Mouse (Mus musculus) hindbrain, embryonic 16.5 days (tissue): ENCODE measurements around the gene H2afy. TPM values are rescaled to one million over a fixed set of nuclear protein-coding genes. Genes with fewer than 3 reads are reported as not detected.

Source experiments
- ATAC-seq: fragments of 200-750 bp; cut with Nextera tagmentation; 2 replicates; pipeline ENCODE4 v1.8.0; 2017; ENCODE audit warnings: moderate TSS enrichment, moderate library complexity
- H3K27ac ChIP-seq: fragments of 300-500 bp; sonication (generic); 2 replicates; pipeline ENCODE4 v1.5.1; 2014; ENCODE audit warnings: low read depth, mild to moderate bottlenecking, control low read depth, low read length, moderate library complexity
- H3K27me3 ChIP-seq: fragments of 300-500 bp; sonication (generic); replicated peaks from 2 replicates; pipeline ENCODE4 v1.6.1; 2014; ENCODE audit warnings: low read length; ENCODE audit not compliant: control insufficient read depth, insufficient read depth
- H3K36me3 ChIP-seq: fragments of 300-500 bp; sonication (generic); 2 replicates; pipeline ENCODE4 v1.6.1; 2014; ENCODE audit warnings: mild to moderate bottlenecking, low read length, moderate library complexity, mixed read lengths; ENCODE audit not compliant: control insufficient read depth, insufficient read depth
- H3K4me1 ChIP-seq: fragments of 300-500 bp; sonication (generic); 2 replicates; pipeline ENCODE4 v1.6.1; 2014; ENCODE audit warnings: low read depth, low read length; ENCODE audit not compliant: control insufficient read depth, insufficient read depth
- H3K4me2 ChIP-seq: fragments of 300-500 bp; sonication (generic); 2 replicates; pipeline ENCODE4 v1.6.1; 2014; ENCODE audit warnings: mild to moderate bottlenecking, low read length, control low read depth, moderate library complexity
- H3K4me3 ChIP-seq: fragments of 300-500 bp; sonication (generic); 2 replicates; pipeline ENCODE4 v1.5.1; 2014; ENCODE audit warnings: mild to moderate bottlenecking, low read length, control low read depth, moderate library complexity
- H3K9ac ChIP-seq: fragments of 300-500 bp; sonication (generic); 2 replicates; pipeline ENCODE4 v1.6.1; 2014; ENCODE audit warnings: low read depth, mild to moderate bottlenecking, control low read depth, low read length, moderate library complexity
- H3K9me3 ChIP-seq: fragments of 300-500 bp; sonication (generic); 2 replicates; pipeline ENCODE4 v1.6.1; 2014; ENCODE audit warnings: mild to moderate bottlenecking, low read length, moderate library complexity; ENCODE audit not compliant: control insufficient read depth
- WGBS: fragments of 180-500 bp; shearing (Covaris S2); extraction: QIAGEN DNeasy Blood & Tissue Kit; methylation state at CpG from one replicate; pipeline ENCODE4 v1.1.7; 2014; 5-methylcytosine and 5-hydroxymethylcytosine counted together
- polyA plus RNA-seq: library from polyadenylated mRNA; unstranded; fragments of >200 nt; fragmentation: Nextera tagmentation; extraction: Ambion mirVana; gene quantifications from 2 replicates; pipeline ENCODE4 v1.2.1, GENCODE M21; 2015

H2afy gene
- polyA plus RNA-seq, 1 experiment from 2014 or later = 239 TPM

- H3K4me1 ChIP-seq = peaks cover 8% of the 10 kb centered on the region
- no peaks in the 10 kb centered on the region for H3K27me3 ChIP-seq
- H3K4me3 ChIP-seq = no peak overlapping the region
- no peaks in the 10 kb centered on the region for H3K9me3 ChIP-seq
- no peaks in the 10 kb centered on the region for H3K36me3 ChIP-seq
- H3K27ac ChIP-seq = no peak overlapping the region
- no peak overlapping the region for H3K4me2 ChIP-seq
- ATAC-seq = peak; percentile 57; the same call in 1 of the 2 replicates
- WGBS = 29% methylated on average over 10 of the region's 14 CpGs
- H3K9ac ChIP-seq = no peak overlapping the region
These were observed 31.6 kb upstream of the H2afy start for GRCm38 (mm10) chr13:56167446-56168402.

DNA sequence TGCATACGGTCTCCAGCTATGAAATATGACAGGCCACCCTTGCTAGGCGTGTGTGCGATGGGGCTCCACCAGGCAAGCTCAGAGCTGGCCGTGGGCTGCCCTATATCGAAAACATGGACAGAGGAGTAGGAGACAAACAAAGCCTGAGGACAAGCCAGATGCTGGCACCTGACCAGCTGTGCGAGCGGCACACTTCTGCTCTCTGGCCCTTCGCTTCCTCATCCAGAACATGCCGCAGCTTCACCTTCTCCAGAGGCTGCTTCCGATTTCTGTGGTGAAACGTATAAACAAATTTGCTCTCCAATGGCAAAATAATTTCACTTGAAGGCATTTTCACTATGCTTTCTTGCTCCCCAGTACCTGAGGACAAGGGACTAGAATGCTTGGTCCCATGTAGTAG lies 29.4 kb upstream of the H2afy start:
- Histone ChIP-seq H3K4me1 (peaks cover 8% of the 10 kb centered on the region), H3K4me2 (no peak overlapping the region), H3K27me3 (no peaks in the 10 kb centered on the region), H3K4me3 (no peak overlapping the region), H3K36me3 (no peaks in the 10 kb centered on the region), H3K9ac (no peak overlapping the region), H3K9me3 (no peaks in the 10 kb centered on the region), H3K27ac (no peak overlapping the region)
- ATAC-seq = no peak
- 91% methylated on average over 11 of the region's 11 CpGs for WGBS

GRCm38 (mm10) chr13:56164372-56164771 lies 28.2 kb upstream of the H2afy start:
- Histone ChIP-seq H3K9me3 (no peaks in the 10 kb centered on the region), H3K36me3 (no peaks in the 10 kb centered on the region), H3K4me3 (no peak overlapping the region), H3K4me2 (no peak overlapping the region), H3K4me1 (peaks cover 8% of the 10 kb centered on the region), H3K9ac (no peak overlapping the region), H3K27me3 (0 out of 2 replicates have a peak, but pooled peaks cover 2% of the 10 kb centered on the region), H3K27ac (no peak overlapping the region)
- no peak for ATAC-seq
- WGBS = 84% methylated on average over 3 of the region's 3 CpGs

GRCm38 (mm10) chr13:56163751-56164150 lies 27.6 kb upstream of the H2afy start:
- Histone ChIP-seq H3K9me3 (no peaks in the 10 kb centered on the region), H3K9ac (no peak overlapping the region), H3K36me3 (no peaks in the 10 kb centered on the region), H3K4me3 (no peak overlapping the region), H3K4me1 (peaks cover 6% of the 10 kb centered on the region), H3K27ac (no peak overlapping the region), H3K27me3 (0 out of 2 replicates have a peak, but pooled peaks cover 2% of the 10 kb centered on the region), H3K4me2 (no peak overlapping the region)
- WGBS = 45% methylated on average over 6 of the region's 6 CpGs
- no peak for ATAC-seq

DNA sequence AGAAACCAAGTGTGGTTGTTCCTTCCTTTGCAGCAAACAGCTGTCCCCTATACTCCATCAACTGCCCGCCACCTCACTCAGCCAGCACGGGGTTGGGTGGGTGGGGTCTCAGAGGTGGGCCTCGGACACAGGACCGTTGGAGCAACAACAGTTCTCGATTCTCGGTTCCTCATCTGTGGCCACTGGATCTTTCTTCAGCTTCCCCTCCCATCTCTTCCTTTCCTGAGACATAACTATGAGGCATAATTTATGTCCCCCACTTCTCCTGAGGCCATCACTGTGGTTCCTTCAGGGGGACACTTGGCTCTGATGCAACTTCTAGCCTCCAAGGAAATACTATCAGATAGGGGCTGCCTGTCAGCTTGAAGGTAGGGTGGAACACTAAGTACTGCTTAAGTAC lies 26.7 kb upstream of the H2afy start:
- 78% methylated on average over 6 of the region's 6 CpGs for whole genome bisulfite sequencing
- ATAC-seq = no peak
- Histone ChIP-seq H3K4me3 (no peak overlapping the region), H3K9ac (no peak overlapping the region), H3K36me3 (no peaks in the 10 kb centered on the region), H3K27me3 (0 out of 2 replicates have a peak, but pooled peaks cover 2% of the 10 kb centered on the region), H3K9me3 (no peaks in the 10 kb centered on the region), H3K4me1 (peaks cover 1% of the 10 kb centered on the region), H3K27ac (no peak overlapping the region), H3K4me2 (no peak overlapping the region)

- Histone ChIP-seq H3K9ac (no peak overlapping the region), H3K4me2 (no peak overlapping the region), H3K27me3 (0 out of 2 replicates have a peak, but pooled peaks cover 2% of the 10 kb centered on the region), H3K27ac (no peak overlapping the region), H3K9me3 (no peaks in the 10 kb centered on the region), H3K4me3 (no peak overlapping the region), H3K4me1 (no peaks in the 10 kb centered on the region; the same call in 1 of the 2 replicates), H3K36me3 (no peaks in the 10 kb centered on the region)
- WGBS = 67% methylated on average over 17 of the region's 17 CpGs
- no peak for ATAC-seq
These were observed 23.6 kb upstream of the H2afy start for GRCm38 (mm10) chr13:56159614-56160363.

- ATAC-seq = no peak
- H3K36me3 ChIP-seq = no peaks in the 10 kb centered on the region
- H3K4me3 ChIP-seq = no peak overlapping the region
- no peak overlapping the region for H3K9ac ChIP-seq
- H3K4me1 ChIP-seq = no peaks in the 10 kb centered on the region; the same call in 1 of the 2 replicates
- no peaks in the 10 kb centered on the region for H3K9me3 ChIP-seq
- no peak overlapping the region for H3K4me2 ChIP-seq
- WGBS = 75% methylated on average over 14 of the region's 14 CpGs
- H3K27ac ChIP-seq = no peak overlapping the region
- H3K27me3 ChIP-seq = 0 out of 2 replicates have a peak, but pooled peaks cover 2% of the 10 kb centered on the region
These were observed 22.9 kb upstream of the H2afy start for GRCm38 (mm10) chr13:56159016-56159601.

- Histone ChIP-seq H3K27me3 (0 out of 2 replicates have a peak, but pooled peaks cover 2% of the 10 kb centered on the region), H3K9ac (no peak overlapping the region), H3K4me1 (no peaks in the 10 kb centered on the region; the same call in 1 of the 2 replicates), H3K36me3 (no peaks in the 10 kb centered on the region), H3K27ac (no peak overlapping the region), H3K4me3 (no peak overlapping the region), H3K4me2 (no peak overlapping the region), H3K9me3 (no peaks in the 10 kb centered on the region)
- no peak for ATAC-seq
- 64% methylated on average over 7 of the region's 7 CpGs for WGBS
These were observed 19.5 kb upstream of the H2afy start for GRCm38 (mm10) chr13:56155671-56156070.
